Mouse (Mus musculus) brain, embryonic 14.5 days (tissue): ENCODE data around the gene Nck1.

ENCODE experiments used
- CTCF ChIP-seq: fragments of 200-500 bp; IDR thresholded peaks from 2 replicates; pipeline ENCODE4 v1.5.1; 2012; ENCODE audit warnings: inconsistent platforms, mild to moderate bottlenecking, moderate library complexity, borderline replicate concordance; ENCODE audit not compliant: insufficient read depth, insufficient read length; ENCODE audit errors: extremely low read depth
- POLR2A ChIP-seq: fragments of 200-500 bp; IDR thresholded peaks from 2 replicates; pipeline ENCODE4 v1.6.1; 2012; ENCODE audit warnings: mild to moderate bottlenecking, inconsistent platforms, borderline replicate concordance; ENCODE audit not compliant: poor library complexity, insufficient read depth, insufficient read length, severe bottlenecking; ENCODE audit errors: extremely low read depth

- TF ChIP-seq CTCF (no peak), POLR2A (no peak)
Observed at GRCm38 (mm10) chr9:100531296-100531695, 14.6 kb downstream of the Nck1 start.
